Mouse (Mus musculus) kidney, postnatal 0 days (tissue): ENCODE results near the gene Dnah7b. TPM values are rescaled to one million over a fixed set of nuclear protein-coding genes. Genes with fewer than 3 reads are reported as not detected.
A peak's percentile ranks its signal among the peaks of the same experiment; 100 is the strongest.
"Not testable (repeated sequence)": the region's sequence is repeated elsewhere in the genome, so short reads cannot be mapped to it uniquely, and the experiment has no call there.

Experiments used
- ATAC-seq: fragments of 200-750 bp; cut with Nextera tagmentation; replicated peaks from 2 replicates; pipeline ENCODE4 v1.8.0; 2017; ENCODE audit warnings: low read depth, moderate number of reproducible peaks, moderate TSS enrichment, moderate library complexity; ENCODE audit not compliant: low FRiP score
- DNase-seq: peaks from one replicate; pipeline ENCODE4 v3.0.0-alpha.2; 2016; ENCODE audit warnings: low spot score
- H3K27ac ChIP-seq: fragments of 300-500 bp; sonication (generic); 2 replicates; pipeline ENCODE4 v1.5.1; 2014; ENCODE audit warnings: mild to moderate bottlenecking
- H3K27me3 ChIP-seq: fragments of 300-500 bp; sonication (generic); 2 replicates; pipeline ENCODE4 v1.6.1; 2014; ENCODE audit warnings: low read length, mixed read lengths; ENCODE audit not compliant: insufficient read depth
- H3K36me3 ChIP-seq: fragments of 300-500 bp; sonication (generic); 2 replicates; pipeline ENCODE4 v1.6.1; 2014; ENCODE audit warnings: low read length, mixed read lengths; ENCODE audit not compliant: insufficient read depth
- H3K4me1 ChIP-seq: fragments of 300-500 bp; sonication (generic); replicated peaks from 2 replicates; pipeline ENCODE4 v1.6.1; 2014; ENCODE audit warnings: antibody characterized with exemption, low read length, mixed read lengths; ENCODE audit not compliant: insufficient read depth
- H3K4me2 ChIP-seq: fragments of 300-500 bp; sonication (generic); 2 replicates; pipeline ENCODE4 v1.6.1; 2014; ENCODE audit warnings: mild to moderate bottlenecking, low read length, moderate library complexity, mixed read lengths
- H3K4me3 ChIP-seq: fragments of 300-500 bp; sonication (generic); replicated peaks from 2 replicates; pipeline ENCODE4 v1.5.1; 2014; ENCODE audit warnings: low read depth, low read length
- H3K9ac ChIP-seq: fragments of 300-500 bp; sonication (generic); 2 replicates; pipeline ENCODE4 v1.6.1; 2014; ENCODE audit warnings: low read depth, low read length
- H3K9me3 ChIP-seq: fragments of 300-500 bp; sonication (generic); replicated peaks from 2 replicates; pipeline ENCODE4 v1.6.1; 2016; ENCODE audit warnings: low read length, inconsistent platforms, mixed read lengths
- CTCF ChIP-seq: IDR thresholded peaks from 2 replicates; pipeline ENCODE4 v1.5.1; 2016; ENCODE audit warnings: antibody characterized with exemption, low read depth, mild to moderate bottlenecking, moderate library complexity
- WGBS: fragments of 180-500 bp; shearing (Covaris S2); extraction: QIAGEN DNeasy Blood & Tissue Kit; methylation state at CpG from one replicate; pipeline ENCODE4 v1.1.7; 2014; 5-methylcytosine and 5-hydroxymethylcytosine counted together
- polyA plus RNA-seq: library from polyadenylated mRNA; unstranded; fragments of >200 nt; fragmentation: Nextera tagmentation; extraction: Ambion mirVana; gene quantifications from 2 replicates; pipeline ENCODE4 v1.2.1, GENCODE M21; 2015

The Dnah7b gene
- polyA plus RNA-seq = 1.4 and 1.9 TPM in 2 replicates

DNA sequence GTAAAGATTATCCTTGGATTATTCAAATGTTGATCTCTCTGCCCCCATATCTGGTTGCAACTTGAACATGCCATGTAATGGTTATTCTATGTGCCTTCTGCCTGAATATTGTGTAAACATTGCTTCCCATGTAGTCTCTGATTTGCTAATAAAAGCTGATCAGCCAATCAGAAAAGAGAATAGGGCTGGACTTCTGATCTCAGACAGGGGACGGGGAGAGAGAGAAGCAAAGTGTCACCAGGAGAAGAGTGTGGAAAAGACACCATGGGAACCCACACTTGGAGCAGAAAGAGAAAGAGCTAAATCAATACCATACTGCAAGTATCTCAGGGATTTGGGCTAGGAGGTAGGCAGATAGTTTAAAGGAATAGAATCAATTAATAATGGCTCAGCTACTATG lies at the start of gene Dnah7b:
Gene Dnah7b, plus strand, starts transcription at position 301 of the 400 bp plus-strand sequence.
- no peaks in the 10 kb centered on the region for H3K9me3 ChIP-seq
- H3K4me1 ChIP-seq = no peaks in the 10 kb centered on the region
- peak within 1 kb of the TSS; percentile 65 for H3K4me3 ChIP-seq
- peak within 1 kb of the TSS; percentile 85 for H3K27ac ChIP-seq
- peak within 1 kb of the TSS; percentile 85 for H3K9ac ChIP-seq
- ATAC-seq (no peak), DNase-seq (no peak)
- no peak for TF ChIP-seq CTCF
- no peaks in the 10 kb centered on the region for H3K27me3 ChIP-seq
- peak within 1 kb of the TSS; percentile 78 for H3K4me2 ChIP-seq
- WGBS = 35% methylated on average over 1 of the region's 1 CpGs
- H3K36me3 ChIP-seq = no peaks in the 10 kb centered on the region

- TF ChIP-seq CTCF = peak; percentile 76
- ATAC-seq = no peak
- WGBS = 47% methylated on average over 2 of the region's 2 CpGs
These were observed 47.6 kb upstream of the Dnah7b start for GRCm38 (mm10) chr1:46018382-46018977.

DNA sequence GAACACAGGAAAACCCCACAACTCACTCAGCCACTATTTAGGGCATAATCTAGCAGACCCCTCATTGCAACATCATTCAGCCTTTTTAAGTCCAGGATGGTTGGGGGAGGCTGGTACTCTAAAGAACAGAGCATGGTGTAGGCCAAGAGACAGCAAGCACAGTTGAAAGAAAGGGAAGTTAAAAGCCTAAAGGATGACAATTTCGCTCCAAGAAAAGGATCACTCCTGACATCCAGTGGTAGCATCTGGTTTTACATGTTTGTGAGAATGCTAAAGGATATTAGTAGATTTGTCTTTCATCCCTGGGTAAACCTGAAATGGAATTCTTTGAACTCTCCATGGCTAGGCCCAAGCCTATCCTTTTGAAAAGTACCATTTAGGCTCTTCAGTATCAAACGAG lies 43.9 kb upstream of the Dnah7b start:
- WGBS = 33% methylated on average over 2 of the region's 2 CpGs
- Histone ChIP-seq H3K4me2 (no peak overlapping the region), H3K4me1 (no peaks in the 10 kb centered on the region), H3K27ac (no peak overlapping the region), H3K4me3 (no peak overlapping the region), H3K36me3 (no peaks in the 10 kb centered on the region), H3K9me3 (no peaks in the 10 kb centered on the region), H3K9ac (no peak overlapping the region), H3K27me3 (no peaks in the 10 kb centered on the region)
- TF ChIP-seq CTCF = peak; percentile 86
- ATAC-seq (0 out of 2 replicates have a peak, but pooled peaks have one; percentile 25), DNase-seq (peak; percentile 82)

More at GRCm38 (mm10) chr1:46018382-46018977, 47.6 kb upstream of the Dnah7b start:
- no peaks in the 10 kb centered on the region for H3K9me3 ChIP-seq
- DNase-seq = peak; percentile 71
- no peaks in the 10 kb centered on the region for H3K27me3 ChIP-seq
- no peak overlapping the region for H3K4me3 ChIP-seq
- no peak overlapping the region for H3K27ac ChIP-seq
- no peak overlapping the region for H3K9ac ChIP-seq
- no peak overlapping the region for H3K4me2 ChIP-seq
- no peaks in the 10 kb centered on the region for H3K4me1 ChIP-seq
- no peaks in the 10 kb centered on the region for H3K36me3 ChIP-seq

DNA sequence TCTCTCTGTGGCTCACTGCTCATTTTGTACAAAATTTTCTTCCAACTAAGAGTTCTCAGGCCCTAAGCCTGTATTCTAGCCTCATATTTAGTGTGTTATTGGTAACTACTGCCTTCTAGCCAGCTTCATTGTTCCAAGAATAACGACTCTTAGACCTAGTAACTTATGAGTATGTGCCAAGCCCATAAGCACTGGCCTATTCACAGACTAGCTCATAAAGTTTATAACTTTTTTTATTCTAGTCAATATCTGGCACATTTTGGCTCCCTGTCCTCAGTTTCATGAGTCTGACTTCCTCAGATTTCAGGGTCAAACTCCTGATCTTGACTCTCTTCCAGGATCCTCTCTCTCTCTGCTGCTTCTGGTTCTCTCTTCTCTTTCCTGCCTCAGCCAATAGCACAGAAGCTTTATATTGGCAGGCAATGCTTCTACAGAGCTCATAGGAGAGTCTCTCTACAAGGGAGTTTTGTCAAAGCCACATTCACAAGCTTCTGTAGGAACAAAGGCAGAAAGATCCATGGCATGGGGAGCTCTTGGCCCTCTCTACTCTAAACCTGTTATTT lies 34.0 kb upstream of the Dnah7b start:
- no peaks in the 10 kb centered on the region for H3K27me3 ChIP-seq
- H3K4me1 ChIP-seq = no peaks in the 10 kb centered on the region

DNA sequence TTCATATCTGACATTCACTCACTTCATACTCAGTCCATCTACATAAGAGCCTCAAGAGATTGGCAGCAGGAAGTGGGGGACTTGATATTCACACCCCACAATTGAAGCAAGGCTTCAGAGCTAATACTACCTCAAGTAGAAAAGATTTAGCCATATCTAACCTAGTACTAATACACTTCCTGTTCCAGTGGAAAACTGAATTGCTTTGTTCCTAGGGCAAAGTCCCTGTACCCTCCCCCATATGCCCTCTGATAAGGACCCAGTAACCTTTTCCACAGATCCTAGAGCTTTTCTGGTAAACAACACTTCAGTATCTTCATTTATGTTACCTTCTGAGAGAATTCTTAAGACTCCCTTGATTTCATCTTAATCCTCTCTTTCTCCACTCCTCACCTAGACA lies 17.9 kb upstream of the Dnah7b start:
- no peak overlapping the region for H3K4me2 ChIP-seq
- no peak overlapping the region for H3K4me3 ChIP-seq
- no peaks in the 10 kb centered on the region for H3K9me3 ChIP-seq
- H3K4me1 ChIP-seq = no peaks in the 10 kb centered on the region
- no peaks in the 10 kb centered on the region for H3K27me3 ChIP-seq
- no peak overlapping the region for H3K9ac ChIP-seq
- no peaks in the 10 kb centered on the region for H3K36me3 ChIP-seq
- ATAC-seq (no peak), DNase-seq (no peak)
- H3K27ac ChIP-seq = no peak overlapping the region
- TF ChIP-seq CTCF = no peak

More for the DNA sequence above, 34.0 kb upstream of the Dnah7b start:
- no peak for ATAC-seq
- TF ChIP-seq CTCF = no peak
- no peak overlapping the region for H3K4me2 ChIP-seq
- no peak overlapping the region for H3K4me3 ChIP-seq
- H3K27ac ChIP-seq = no peak overlapping the region
- DNase-seq = no peak
- WGBS = 56% methylated on average over 1 of the region's 1 CpGs
- no peaks in the 10 kb centered on the region for H3K36me3 ChIP-seq
- no peaks in the 10 kb centered on the region for H3K9me3 ChIP-seq
- no peak overlapping the region for H3K9ac ChIP-seq

DNA sequence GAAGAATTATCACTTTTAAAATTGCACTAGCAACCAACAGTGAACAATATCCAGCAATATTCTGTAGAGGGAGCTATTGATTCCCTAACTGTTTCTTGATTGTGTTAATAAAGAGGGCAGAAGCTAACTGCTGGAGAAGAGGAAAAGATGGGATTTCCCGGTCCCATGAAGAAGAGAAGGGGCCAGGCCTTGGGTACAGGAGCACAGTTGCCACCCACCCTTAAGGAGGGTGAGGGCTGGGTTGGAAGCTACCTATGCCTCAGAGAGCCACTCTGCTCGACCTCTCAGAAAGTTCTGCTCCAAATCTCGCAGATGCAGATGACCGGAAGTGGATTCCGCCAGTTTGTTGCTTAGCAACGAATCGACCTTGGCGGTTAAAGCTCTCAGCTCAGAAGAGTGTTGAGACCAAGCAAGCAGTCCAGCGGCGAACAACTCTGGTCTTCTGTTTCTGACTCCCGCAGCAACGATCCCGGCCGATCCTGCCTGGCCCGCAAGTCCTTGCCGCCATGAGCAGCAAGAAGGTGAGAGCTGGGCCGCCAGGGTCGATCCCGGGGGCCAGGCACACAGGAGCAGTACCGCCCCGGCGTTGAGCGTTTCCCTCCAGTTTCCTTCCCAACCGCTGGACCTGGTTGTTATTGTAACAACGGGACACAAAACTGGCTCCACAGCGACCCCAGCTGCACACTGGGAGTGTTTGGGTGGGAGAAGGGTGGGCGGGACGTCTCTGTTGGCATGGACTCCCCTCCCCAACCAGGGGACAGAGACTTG lies 553 bp downstream of the Dnah7b start:
- Histone ChIP-seq H3K27me3 (no peaks in the 10 kb centered on the region), H3K4me3 (peak overlapping the region; percentile 65), H3K4me1 (no peaks in the 10 kb centered on the region), H3K9ac (peak overlapping the region; percentile 85), H3K27ac (peak overlapping the region; percentile 85), H3K36me3 (no peaks in the 10 kb centered on the region), H3K4me2 (peak overlapping the region; percentile 78), H3K9me3 (no peaks in the 10 kb centered on the region)
- DNase-seq (peak; percentile 86), ATAC-seq (peak; percentile 91)
- 0% methylated on average over 28 of the region's 28 CpGs for WGBS
- TF ChIP-seq CTCF = peak; percentile 59

- not testable (repeated sequence) for H3K4me1 ChIP-seq, H3K4me3 ChIP-seq, ATAC-seq, DNase-seq, H3K9ac ChIP-seq, H3K9me3 ChIP-seq, H3K36me3 ChIP-seq, H3K4me2 ChIP-seq, H3K27me3 ChIP-seq, H3K27ac ChIP-seq
- WGBS = 87% methylated on average over 3 of the region's 3 CpGs
These were observed 2.7 kb downstream of the Dnah7b start for GRCm38 (mm10) chr1:46068787-46069186.
